Mouse (Mus musculus) ovary, postnatal 36 days (tissue): ENCODE results near the gene AI464131.
"Not testable (repeated sequence)": the region's sequence is repeated elsewhere in the genome, so short reads cannot be mapped to it uniquely, and the experiment has no call there.

Experiments
- DNase-seq: peaks from one replicate; pipeline ENCODE4 v3.0.0; 2022; ENCODE audit warnings: low spot score, mixed read lengths

AI464131 gene

GRCm38 (mm10) chr4:41469199-41469598, 33.7 kb downstream of the AI464131 start:
- DNase-seq, result no peak

GRCm38 (mm10) chr4:41468396-41469080, 34.3 kb downstream of the AI464131 start:
- DNase-seq, result peak; percentile 47

- no peak for DNase-seq
Observed at GRCm38 (mm10) chr4:41465287-41465665, 37.6 kb downstream of the AI464131 start.

- peak; percentile 95 for DNase-seq
Observed at GRCm38 (mm10) chr4:41464345-41465286, 38.3 kb downstream of the AI464131 start, which contains the start of the genes Kif24 and Nudt2. TSS of gene Kif24 (minus strand) at chr4:41464887. TSS of gene Nudt2 (plus strand) at chr4:41465151.

- not testable (repeated sequence) for DNase-seq
Observed at GRCm38 (mm10) chr4:41463051-41463738, 39.7 kb downstream of the AI464131 start.

GRCm38 (mm10) chr4:41460690-41461089, 42.2 kb downstream of the AI464131 start:
- no peak for DNase-seq

- no peak for DNase-seq
Observed at GRCm38 (mm10) chr4:41447595-41447994, 55.3 kb downstream of the AI464131 start.
